Mouse (Mus musculus) liver, adult 2 months (tissue): ENCODE results near the gene Allc. TPM values are rescaled to one million over a fixed set of nuclear protein-coding genes. Genes with fewer than 3 reads are reported as not detected.
A peak's percentile ranks its signal among the peaks of the same experiment; 100 is the strongest.

ENCODE experiments used
- DNase-seq: peaks from one replicate; pipeline ENCODE4 v3.0.0-alpha.2; 2011; ENCODE audit warnings: low read depth, low spot score; ENCODE audit errors: extremely low read depth
- H3K27ac ChIP-seq: fragments of 200-500 bp; replicated peaks from 2 replicates; pipeline ENCODE4 v1.5.1; 2012; ENCODE audit warnings: low read depth, mild to moderate bottlenecking, control low read depth, inconsistent platforms, low read length; ENCODE audit not compliant: insufficient read depth
- H3K27me3 ChIP-seq: fragments of 200-500 bp; 2 replicates; pipeline ENCODE4 v1.6.1; 2012; ENCODE audit warnings: mild to moderate bottlenecking, moderate library complexity, low read length, inconsistent platforms; ENCODE audit not compliant: control insufficient read depth, insufficient read depth
- H3K36me3 ChIP-seq: fragments of 200-500 bp; 2 replicates; pipeline ENCODE4 v1.6.1; 2012; ENCODE audit warnings: low read length, inconsistent platforms; ENCODE audit not compliant: control insufficient read depth, insufficient read depth
- H3K4me1 ChIP-seq: fragments of 200-500 bp; 2 replicates; pipeline ENCODE4 v1.6.1; 2011; ENCODE audit warnings: low read length; ENCODE audit not compliant: control insufficient read depth, insufficient read depth
- H3K4me3 ChIP-seq: fragments of 200-500 bp; 2 replicates; pipeline ENCODE4 v1.5.1; 2011; ENCODE audit warnings: low read depth, mild to moderate bottlenecking, control low read depth, low read length, moderate library complexity; ENCODE audit not compliant: insufficient read depth
- H3K79me2 ChIP-seq: fragments of 200-500 bp; 2 replicates; pipeline ENCODE4 v1.6.1; 2012; ENCODE audit warnings: inconsistent platforms, mild to moderate bottlenecking, low read length, moderate library complexity; ENCODE audit not compliant: control insufficient read depth, insufficient read depth
- H3K9ac ChIP-seq: fragments of 200-500 bp; 2 replicates; pipeline ENCODE4 v1.6.1; 2012; ENCODE audit warnings: low read depth, mild to moderate bottlenecking, control low read depth, inconsistent platforms, low read length
- CTCF ChIP-seq: fragments of 200-500 bp; IDR thresholded peaks from 2 replicates; pipeline ENCODE4 v1.5.1; 2011; ENCODE audit warnings: low read depth, low read length, control low read depth
- POLR2A ChIP-seq: fragments of 200-500 bp; IDR thresholded peaks from 2 replicates; pipeline ENCODE4 v1.6.1; 2011; ENCODE audit warnings: low read length, control low read depth; ENCODE audit not compliant: insufficient read depth; ENCODE audit errors: extremely low read depth
- WGBS: fragments of 180-500 bp; shearing (Covaris S2); methylation state at CpG from one replicate; pipeline ENCODE4 v1.1.7; 2018; 5-methylcytosine and 5-hydroxymethylcytosine counted together
- polyA plus RNA-seq: library from polyadenylated mRNA; depleted of rRNA; stranded (reverse); fragments of >200 nt; gene quantifications from 2 replicates; pipeline ENCODE4 v1.2.3, GENCODE M21; 2012
- total RNA-seq: library from RNA; depleted of rRNA; stranded (reverse); fragments of >200 nt; gene quantifications from 2 replicates; pipeline ENCODE4 v1.2.3, GENCODE M21; 2014

Allc gene
- total and polyA plus RNA-seq, 2 experiments, result not detected

DNA sequence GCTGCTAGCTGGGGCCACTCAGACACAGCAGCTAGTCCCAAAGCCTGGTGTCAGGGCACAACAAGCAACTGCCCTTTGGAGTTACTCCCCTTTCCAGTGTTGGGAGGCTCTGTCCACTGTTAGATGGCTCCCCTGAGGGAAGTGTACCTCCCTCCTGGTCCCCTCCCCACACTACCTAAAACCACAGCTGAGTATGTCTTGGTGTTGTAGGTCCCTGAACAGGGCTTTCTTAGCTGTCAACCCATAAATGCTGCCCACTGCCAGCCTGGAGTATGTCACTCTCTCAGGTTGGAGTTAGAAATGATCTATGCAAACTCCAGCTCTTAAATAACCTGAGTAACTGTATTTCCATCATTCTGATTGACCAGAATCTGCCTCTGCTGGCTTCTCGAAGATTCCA is 40.3 kb upstream of the Allc start:
- no peak for DNase-seq
- Histone ChIP-seq H3K36me3 (no peaks in the 10 kb centered on the region), H3K4me3 (peak overlapping the region; percentile 42; the same call in 1 of the 2 replicates), H3K27me3 (no peaks in the 10 kb centered on the region), H3K4me1 (peaks cover 4% of the 10 kb centered on the region; the same call in 1 of the 2 replicates), H3K27ac (peak overlapping the region; percentile 31), H3K9ac (peak overlapping the region; percentile 58), H3K79me2 (no peaks in the 10 kb centered on the region)
- TF ChIP-seq POLR2A, result no peak
- TF ChIP-seq CTCF, result no peak
- 82% methylated on average over 1 of the region's 1 CpGs for WGBS

GRCm38 (mm10) chr12:28622167-28622532 is 39.8 kb upstream of the Allc start:
- Histone ChIP-seq H3K4me3 (peak overlapping the region; percentile 42; the same call in 1 of the 2 replicates), H3K36me3 (no peaks in the 10 kb centered on the region)

GRCm38 (mm10) chr12:28621451-28622166 is 39.3 kb upstream of the Allc start:
- Histone ChIP-seq H3K4me1 (peaks cover 4% of the 10 kb centered on the region; the same call in 1 of the 2 replicates), H3K27ac (peak overlapping the region; percentile 16; the same call in 1 of the 2 replicates), H3K36me3 (no peaks in the 10 kb centered on the region), H3K4me3 (peak overlapping the region; percentile 42), H3K9ac (no peak overlapping the region), H3K79me2 (no peaks in the 10 kb centered on the region), H3K27me3 (no peaks in the 10 kb centered on the region)
- 10% methylated on average over 7 of the region's 7 CpGs for WGBS
- DNase-seq, result no peak
- TF ChIP-seq CTCF (no peak), POLR2A (no peak)

More at GRCm38 (mm10) chr12:28622167-28622532, 39.8 kb upstream of the Allc start:
- H3K4me1 ChIP-seq, result peaks cover 4% of the 10 kb centered on the region; the same call in 1 of the 2 replicates
- TF ChIP-seq POLR2A (no peak), CTCF (no peak)
- no peak for DNase-seq
- H3K27ac ChIP-seq, result peak overlapping the region; percentile 31
- no peaks in the 10 kb centered on the region for H3K27me3 ChIP-seq
- WGBS, result 65% methylated on average over 5 of the region's 5 CpGs
- no peaks in the 10 kb centered on the region for H3K79me2 ChIP-seq
- no peak overlapping the region; the same call in 1 of the 2 replicates for H3K9ac ChIP-seq

GRCm38 (mm10) chr12:28617297-28617696 is 35.0 kb upstream of the Allc start:
- Histone ChIP-seq H3K4me3 (no peak overlapping the region), H3K27me3 (no peaks in the 10 kb centered on the region), H3K27ac (no peak overlapping the region), H3K9ac (no peak overlapping the region), H3K79me2 (no peaks in the 10 kb centered on the region), H3K36me3 (no peaks in the 10 kb centered on the region), H3K4me1 (no peaks in the 10 kb centered on the region)
- no peak for DNase-seq
- WGBS, result 76% methylated on average over 4 of the region's 4 CpGs
- TF ChIP-seq POLR2A (no peak), CTCF (no peak)

GRCm38 (mm10) chr12:28614401-28614800 is 32.1 kb upstream of the Allc start:
- Histone ChIP-seq H3K27me3 (no peaks in the 10 kb centered on the region), H3K79me2 (no peaks in the 10 kb centered on the region), H3K9ac (no peak overlapping the region), H3K4me3 (no peak overlapping the region), H3K4me1 (no peaks in the 10 kb centered on the region), H3K27ac (no peak overlapping the region), H3K36me3 (no peaks in the 10 kb centered on the region)
- no peak for DNase-seq
- TF ChIP-seq POLR2A, result no peak
- TF ChIP-seq CTCF, result no peak
- 84% methylated on average over 7 of the region's 7 CpGs for WGBS

GRCm38 (mm10) chr12:28612391-28612790 is 30.1 kb upstream of the Allc start:
- Histone ChIP-seq H3K4me3 (no peak overlapping the region), H3K9ac (no peak overlapping the region), H3K4me1 (no peaks in the 10 kb centered on the region), H3K79me2 (no peaks in the 10 kb centered on the region), H3K27ac (no peak overlapping the region), H3K36me3 (no peaks in the 10 kb centered on the region), H3K27me3 (no peaks in the 10 kb centered on the region)
- DNase-seq, result no peak
- WGBS, result 87% methylated on average over 6 of the region's 6 CpGs
- TF ChIP-seq POLR2A (no peak), CTCF (no peak)
